Mouse (Mus musculus): ENCODE measurements around the gene Ulk3. TPM values are rescaled to one million over a fixed set of nuclear protein-coding genes. Genes with fewer than 3 reads are reported as not detected.

Ulk3 gene
- 17.4 and 19.2 TPM in 2 replicates for polyA plus RNA-seq (2015; fragmentation: Nextera tagmentation; extraction: Ambion mirVana)

DNA sequence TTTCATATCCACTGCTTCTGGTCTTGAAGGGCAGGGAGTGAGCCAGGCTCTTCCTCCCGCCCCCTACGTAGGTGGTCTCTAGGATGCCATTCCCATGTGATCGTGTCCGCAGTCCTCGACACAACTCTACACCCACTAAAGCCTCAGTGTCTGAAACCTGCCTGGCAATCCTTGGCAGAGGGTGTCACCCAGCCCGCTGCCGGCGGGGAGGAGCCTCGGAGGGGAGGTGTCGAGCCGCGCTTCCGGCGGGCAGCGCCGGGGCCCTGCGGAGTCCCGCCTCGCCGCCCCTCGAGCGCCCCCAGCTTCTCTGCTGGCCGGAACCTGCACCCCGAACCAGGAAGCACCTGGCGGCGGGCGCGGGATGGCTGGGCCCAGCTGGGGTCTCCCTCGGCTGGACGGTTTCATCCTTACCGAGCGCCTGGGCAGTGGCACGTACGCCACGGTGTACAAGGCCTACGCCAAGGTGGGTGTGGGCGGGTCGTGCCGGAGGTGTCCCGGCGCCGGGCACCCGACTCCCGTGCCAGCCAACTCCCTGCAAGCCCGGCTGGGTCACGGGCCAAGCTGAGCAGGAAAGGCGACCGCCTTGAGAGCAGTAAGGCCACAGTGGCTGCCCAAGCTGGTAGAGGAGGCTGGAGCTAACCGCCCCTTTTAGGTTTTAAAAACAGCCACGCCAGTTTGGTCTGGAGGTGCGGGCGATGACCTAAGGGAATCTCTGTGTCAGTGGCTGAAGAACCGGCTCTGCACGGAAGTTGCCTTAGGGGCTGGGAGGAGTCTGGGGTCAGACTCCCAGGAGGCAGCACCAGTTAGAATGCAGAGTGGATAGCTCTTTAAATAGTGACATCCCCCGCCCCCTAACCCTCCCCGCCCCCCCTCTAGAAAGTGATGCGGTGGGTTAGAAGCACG lies at the start of gene Ulk3:
TSS of gene Ulk3 (plus strand) at position 229 of the 903 bp plus-strand sequence.
- Histone ChIP-seq H3K36me3 (peaks cover 27% of the 10 kb centered on the region), H3K4me2 (peak within 1 kb of the TSS; percentile 81), H3K9me3 (no peaks in the 10 kb centered on the region), H3K27ac (peak within 1 kb of the TSS; percentile 85), H3K4me1 (peaks cover 5% of the 10 kb centered on the region; the same call in 1 of the 2 replicates), H3K27me3 (replicated peaks) (no peaks in the 10 kb centered on the region), H3K9ac (peak within 1 kb of the TSS; percentile 57), H3K4me3 (replicated peaks) (peak within 1 kb of the TSS; percentile 74)
- ATAC-seq (ENCODE audit: insufficient read depth, low FRiP score, low read depth): peak; percentile 83
- WGBS: 0% methylated on average over 58 of the region's 58 CpGs

DNA sequence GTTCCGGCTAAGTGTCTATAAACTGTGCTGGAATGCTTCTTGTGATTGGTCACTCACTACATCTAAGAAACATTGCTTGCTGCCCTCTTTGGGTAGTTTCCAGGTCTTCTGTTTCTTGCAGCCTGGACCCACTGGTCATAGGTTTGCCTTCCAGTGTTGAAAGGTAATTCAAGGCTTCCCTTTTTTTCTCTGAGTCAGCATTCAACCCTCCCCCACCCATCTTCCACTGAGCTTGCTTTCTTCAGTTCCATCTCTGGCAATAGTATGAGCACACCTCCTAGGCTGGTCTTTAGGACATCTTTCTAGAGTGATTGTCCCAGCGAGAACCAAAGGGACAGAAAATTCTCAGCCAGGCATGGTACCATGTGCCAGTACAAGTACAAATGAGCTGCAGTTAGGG lies 49.7 kb upstream of the Ulk3 start:
- no peaks in the 10 kb centered on the region for H3K9me3 ChIP-seq
- 85% methylated on average over 2 of the region's 2 CpGs for WGBS
- ATAC-seq (ENCODE audit: insufficient read depth, low FRiP score, low read depth): no peak
- no peaks in the 10 kb centered on the region for H3K27me3 ChIP-seq (replicated peaks)
- H3K9ac ChIP-seq: no peak overlapping the region
- no peak overlapping the region for H3K4me3 ChIP-seq (replicated peaks)
- H3K4me1 ChIP-seq: peaks cover 9% of the 10 kb centered on the region
- no peak overlapping the region for H3K27ac ChIP-seq
- H3K4me2 ChIP-seq: no peak overlapping the region
- peaks cover 33% of the 10 kb centered on the region for H3K36me3 ChIP-seq

DNA sequence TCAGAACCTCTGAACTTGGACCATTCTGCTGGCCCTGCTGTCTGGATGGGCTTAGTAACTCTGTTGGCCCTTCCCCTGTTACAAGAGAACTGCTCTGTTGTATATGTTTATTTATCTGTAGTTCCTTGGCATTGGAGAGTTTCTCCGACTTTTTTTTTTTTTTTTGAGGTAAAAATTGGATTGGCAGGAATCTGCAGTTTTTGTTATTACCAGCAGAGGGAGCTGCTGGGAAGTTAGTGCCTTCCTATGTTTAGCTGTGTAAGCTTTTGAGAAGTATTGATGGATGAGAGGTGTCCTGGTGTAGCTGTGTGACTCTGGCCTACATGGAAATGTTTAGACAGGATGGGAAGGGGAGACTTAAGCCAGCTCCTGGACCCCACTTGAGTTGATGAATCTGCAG lies 47.9 kb upstream of the Ulk3 start:
- Histone ChIP-seq H3K4me1 (peaks cover 9% of the 10 kb centered on the region), H3K9me3 (no peaks in the 10 kb centered on the region), H3K27me3 (replicated peaks) (no peaks in the 10 kb centered on the region), H3K4me3 (replicated peaks) (no peak overlapping the region), H3K27ac (no peak overlapping the region), H3K9ac (no peak overlapping the region), H3K36me3 (peaks cover 38% of the 10 kb centered on the region), H3K4me2 (no peak overlapping the region)
- no peak for ATAC-seq (ENCODE audit: insufficient read depth, low FRiP score, low read depth)
- WGBS: 6% methylated on average over 1 of the region's 1 CpGs

DNA sequence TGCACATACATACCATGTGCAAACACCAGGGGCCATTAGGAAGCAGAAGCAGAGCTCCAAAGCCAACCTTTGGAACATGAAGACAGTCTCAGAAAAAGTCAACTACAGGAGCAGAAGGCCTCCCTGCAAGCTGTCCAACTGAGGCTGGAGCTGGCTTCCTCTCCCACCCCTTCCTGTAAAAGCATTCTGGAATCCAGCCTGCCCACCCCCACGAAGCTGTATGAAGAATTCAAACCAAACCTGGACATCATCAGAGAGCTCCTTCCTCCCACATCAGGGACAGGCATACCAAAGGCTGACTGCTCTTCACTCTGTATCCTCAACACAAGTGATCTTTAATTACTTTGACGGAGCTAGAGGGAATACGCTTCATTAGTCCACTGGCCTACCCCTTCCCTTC lies 45.3 kb upstream of the Ulk3 start:
- Histone ChIP-seq H3K4me1 (0 out of 2 replicates have a peak, but pooled peaks cover 2% of the 10 kb centered on the region), H3K27ac (no peak overlapping the region), H3K9ac (no peak overlapping the region), H3K27me3 (replicated peaks) (no peaks in the 10 kb centered on the region), H3K36me3 (peaks cover 37% of the 10 kb centered on the region), H3K4me2 (no peak overlapping the region), H3K9me3 (no peaks in the 10 kb centered on the region), H3K4me3 (replicated peaks) (no peak overlapping the region)
- 85% methylated on average over 3 of the region's 3 CpGs for WGBS
- no peak for ATAC-seq (ENCODE audit: insufficient read depth, low FRiP score, low read depth)

DNA sequence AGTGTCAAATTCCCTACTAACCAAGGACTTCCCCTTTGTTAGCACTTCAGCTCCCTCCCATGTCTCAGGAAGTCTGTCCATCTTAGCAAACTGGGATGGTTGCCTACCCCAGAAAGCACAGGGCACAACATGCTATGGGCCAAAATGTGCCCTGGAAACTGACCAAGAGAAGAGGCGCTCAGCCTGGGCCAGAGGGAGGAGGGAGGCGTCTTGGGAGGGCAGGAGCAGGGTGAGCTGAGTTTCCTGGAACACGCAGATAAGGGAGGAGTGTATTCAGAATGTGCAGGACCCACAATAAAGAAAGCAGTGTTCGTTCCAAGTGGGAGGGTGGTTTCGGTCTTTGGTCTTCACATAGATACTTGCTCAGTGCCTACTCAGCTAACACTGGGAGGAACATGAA lies 42.0 kb upstream of the Ulk3 start:
- Histone ChIP-seq H3K9me3 (no peaks in the 10 kb centered on the region), H3K4me3 (replicated peaks) (no peak overlapping the region), H3K36me3 (peaks cover 28% of the 10 kb centered on the region), H3K4me2 (no peak overlapping the region), H3K4me1 (peaks cover 4% of the 10 kb centered on the region; the same call in 1 of the 2 replicates), H3K9ac (no peak overlapping the region), H3K27me3 (replicated peaks) (no peaks in the 10 kb centered on the region), H3K27ac (no peak overlapping the region; the same call in 1 of the 2 replicates)
- ATAC-seq (ENCODE audit: insufficient read depth, low FRiP score, low read depth): no peak
- 69% methylated on average over 5 of the region's 5 CpGs for WGBS

DNA sequence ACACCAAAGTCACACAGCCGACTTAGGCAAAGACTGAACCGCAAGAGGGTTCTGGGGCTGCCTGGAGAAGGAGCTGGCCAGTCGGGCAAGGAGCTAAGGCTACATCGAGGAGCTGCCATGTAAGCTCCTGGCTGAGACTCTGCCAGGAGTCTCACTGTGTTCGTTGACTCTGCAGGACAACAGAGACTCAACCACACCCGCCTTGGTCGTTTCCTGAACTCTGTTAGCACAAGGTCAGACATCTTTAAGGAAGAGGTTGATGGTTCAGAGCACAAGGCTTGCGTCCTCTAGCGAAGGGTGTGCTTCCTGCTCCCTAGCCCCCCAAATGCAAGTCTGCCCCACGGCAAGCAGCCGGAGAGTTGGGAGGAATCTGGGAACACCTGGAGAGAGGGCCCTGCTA lies 41.4 kb upstream of the Ulk3 start:
- H3K9me3 ChIP-seq: no peaks in the 10 kb centered on the region
- no peaks in the 10 kb centered on the region for H3K27me3 ChIP-seq (replicated peaks)
- peak overlapping the region; percentile 11; the same call in 1 of the 2 replicates for H3K27ac ChIP-seq
- peaks cover 4% of the 10 kb centered on the region; the same call in 1 of the 2 replicates for H3K4me1 ChIP-seq
- peaks cover 24% of the 10 kb centered on the region for H3K36me3 ChIP-seq
- ATAC-seq (ENCODE audit: insufficient read depth, low FRiP score, low read depth): no peak
- no peak overlapping the region for H3K4me3 ChIP-seq (replicated peaks)
- H3K9ac ChIP-seq: no peak overlapping the region
- WGBS: 86% methylated on average over 11 of the region's 11 CpGs
- no peak overlapping the region for H3K4me2 ChIP-seq

DNA sequence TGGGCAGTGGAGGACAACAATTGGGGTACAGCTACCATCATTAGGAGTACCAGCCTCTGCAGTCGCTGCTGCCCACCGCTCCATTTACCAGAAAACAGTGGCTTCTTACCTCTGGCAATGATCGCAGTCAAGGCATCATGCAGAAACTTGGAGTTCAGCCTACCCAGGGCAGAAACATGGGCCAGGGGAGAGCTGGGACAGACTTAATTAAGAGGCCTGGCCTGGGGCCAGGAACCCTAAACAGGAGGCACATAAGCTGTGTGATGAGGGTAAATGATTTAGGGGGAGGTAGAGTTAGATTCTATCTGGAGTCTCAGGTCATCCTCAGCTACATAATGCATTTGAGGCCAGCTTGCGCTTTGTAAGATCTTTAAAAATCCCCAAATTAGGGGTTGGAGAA lies 40.1 kb upstream of the Ulk3 start:
- no peak overlapping the region for H3K4me2 ChIP-seq
- H3K4me1 ChIP-seq: peaks cover 4% of the 10 kb centered on the region; the same call in 1 of the 2 replicates
- no peak overlapping the region for H3K9ac ChIP-seq
- H3K9me3 ChIP-seq: no peaks in the 10 kb centered on the region
- H3K4me3 ChIP-seq (replicated peaks): no peak overlapping the region
- no peaks in the 10 kb centered on the region for H3K27me3 ChIP-seq (replicated peaks)
- ATAC-seq (ENCODE audit: insufficient read depth, low FRiP score, low read depth): no peak
- H3K27ac ChIP-seq: no peak overlapping the region
- 95% methylated on average over 4 of the region's 4 CpGs for WGBS
- peaks cover 14% of the 10 kb centered on the region for H3K36me3 ChIP-seq

DNA sequence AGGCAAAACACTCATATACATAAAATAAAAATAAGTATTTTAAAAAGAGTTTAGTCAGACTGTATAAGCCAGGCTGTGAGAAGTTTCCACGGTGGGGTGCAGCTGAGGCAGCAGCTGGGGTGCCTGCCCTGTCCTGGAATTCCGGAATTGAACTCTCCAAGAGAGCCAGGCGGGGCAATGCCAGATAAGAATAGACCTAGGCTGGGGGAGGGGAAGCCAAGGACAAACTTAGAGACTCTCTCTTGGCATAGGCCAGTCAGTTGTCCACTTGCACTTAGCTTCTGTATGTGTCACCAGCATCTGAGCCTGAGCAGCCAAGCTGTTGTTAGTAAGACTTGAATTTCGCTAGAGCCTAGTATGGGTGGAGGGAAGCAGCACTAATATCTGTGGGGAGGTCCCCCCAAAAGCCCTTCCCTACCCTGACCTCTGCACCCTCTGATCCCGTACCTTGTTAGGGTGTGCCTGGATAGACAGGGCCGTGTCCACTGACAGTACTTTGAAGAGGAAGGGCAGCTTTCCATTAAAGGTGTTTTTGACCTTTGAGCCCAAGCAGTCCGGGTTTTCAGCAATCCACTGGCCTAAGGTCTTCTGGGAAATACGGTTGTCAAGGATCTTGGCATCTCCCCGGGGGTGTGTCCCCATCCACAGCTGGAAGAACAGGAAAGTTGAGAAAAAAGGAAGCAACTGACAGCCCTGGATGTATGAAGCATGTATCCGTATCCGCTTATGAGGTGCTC lies 39.0 kb upstream of the Ulk3 start:
- peak overlapping the region; percentile 23; the same call in 1 of the 2 replicates for H3K27ac ChIP-seq
- peaks cover 6% of the 10 kb centered on the region; the same call in 1 of the 2 replicates for H3K36me3 ChIP-seq
- no peaks in the 10 kb centered on the region for H3K9me3 ChIP-seq
- H3K4me1 ChIP-seq: peaks cover 4% of the 10 kb centered on the region; the same call in 1 of the 2 replicates
- ATAC-seq (ENCODE audit: insufficient read depth, low FRiP score, low read depth): peak; percentile 37; the same call in 1 of the 2 replicates
- 69% methylated on average over 11 of the region's 11 CpGs for WGBS
- no peaks in the 10 kb centered on the region for H3K27me3 ChIP-seq (replicated peaks)
- no peak overlapping the region for H3K4me3 ChIP-seq (replicated peaks)
- no peak overlapping the region for H3K9ac ChIP-seq
- no peak overlapping the region for H3K4me2 ChIP-seq

DNA sequence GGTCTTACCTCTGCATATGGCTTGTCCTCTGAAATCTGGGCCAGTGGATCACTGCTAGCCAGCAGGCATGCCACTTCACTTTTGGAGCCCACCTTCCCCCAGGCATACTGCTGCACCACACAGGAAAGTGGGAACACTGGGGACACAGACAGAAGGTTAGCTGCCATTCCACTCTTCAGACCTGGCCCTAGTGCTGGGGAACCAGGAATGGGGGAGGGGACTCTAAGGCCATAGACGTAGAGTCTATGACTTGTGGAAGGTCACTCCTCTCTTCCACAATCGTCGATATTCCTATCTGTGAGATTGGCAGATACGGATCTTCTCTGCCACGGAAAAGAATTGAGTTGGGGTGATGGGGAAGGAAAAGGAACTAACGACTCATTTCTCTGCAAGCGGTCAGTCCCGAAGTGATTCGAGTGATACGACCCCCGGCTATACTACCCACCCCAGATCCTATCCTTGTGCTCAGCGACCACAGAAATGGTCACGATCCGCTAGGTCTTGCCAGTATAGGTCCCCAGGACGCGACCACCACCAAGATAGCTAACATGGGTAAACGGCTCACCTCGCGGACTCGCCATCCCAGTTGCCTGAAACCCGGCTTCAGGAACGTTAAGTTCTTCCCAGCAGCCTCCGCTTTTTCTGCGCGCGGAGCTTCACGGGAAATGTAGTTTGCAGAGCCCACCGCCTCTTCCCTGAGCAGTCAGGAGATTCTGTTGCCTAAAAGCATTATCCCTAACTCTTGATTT lies 36.9 kb upstream of the Ulk3 start, which contains the start of gene Mpi:
TSS of gene Mpi (minus strand) at position 625 of the 749 bp plus-strand sequence.
- H3K27me3 ChIP-seq (replicated peaks): no peaks in the 10 kb centered on the region
- 0 out of 2 replicates have a peak, but pooled peaks have one; percentile 19 for ATAC-seq (ENCODE audit: insufficient read depth, low FRiP score, low read depth)
- peak within 1 kb of the TSS; percentile 27; the same call in 1 of the 2 replicates for H3K9ac ChIP-seq
- under 1% methylated on average over 28 of the region's 28 CpGs for WGBS
- H3K4me3 ChIP-seq (replicated peaks): peak within 1 kb of the TSS; percentile 55
- H3K9me3 ChIP-seq: no peaks in the 10 kb centered on the region
- peaks cover 4% of the 10 kb centered on the region; the same call in 1 of the 2 replicates for H3K4me1 ChIP-seq
- peak within 1 kb of the TSS; percentile 66 for H3K4me2 ChIP-seq
- peaks cover 6% of the 10 kb centered on the region; the same call in 1 of the 2 replicates for H3K36me3 ChIP-seq
- no peak within 1 kb of the TSS for H3K27ac ChIP-seq

DNA sequence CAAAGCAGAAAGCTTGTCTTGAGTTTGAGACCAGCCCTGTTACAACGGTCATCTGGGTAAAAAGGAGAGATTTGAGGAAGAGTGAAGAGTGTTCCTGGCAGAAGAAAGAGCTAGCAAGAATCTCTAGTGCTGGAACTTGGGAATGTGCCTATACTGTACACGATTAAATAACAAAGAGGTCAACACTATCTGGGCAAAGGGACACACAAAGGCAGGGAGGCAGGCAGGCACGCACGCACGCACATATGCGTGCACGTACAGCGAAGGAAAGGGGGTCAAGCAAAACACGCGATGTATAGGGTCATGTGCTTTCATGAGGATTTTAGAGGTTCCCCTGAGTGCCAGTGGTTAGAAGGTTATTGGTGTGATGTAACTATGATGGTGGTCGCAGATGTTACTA lies 36.1 kb upstream of the Ulk3 start:
- Histone ChIP-seq H3K36me3 (peaks cover 6% of the 10 kb centered on the region; the same call in 1 of the 2 replicates), H3K27ac (no peak overlapping the region), H3K4me2 (no peak overlapping the region), H3K4me1 (peaks cover 4% of the 10 kb centered on the region; the same call in 1 of the 2 replicates), H3K27me3 (replicated peaks) (no peaks in the 10 kb centered on the region), H3K4me3 (replicated peaks) (peak overlapping the region; percentile 55; the same call in 1 of the 2 replicates), H3K9me3 (no peaks in the 10 kb centered on the region), H3K9ac (no peak overlapping the region)
- WGBS: 74% methylated on average over 11 of the region's 11 CpGs
- no peak for ATAC-seq (ENCODE audit: insufficient read depth, low FRiP score, low read depth)

DNA sequence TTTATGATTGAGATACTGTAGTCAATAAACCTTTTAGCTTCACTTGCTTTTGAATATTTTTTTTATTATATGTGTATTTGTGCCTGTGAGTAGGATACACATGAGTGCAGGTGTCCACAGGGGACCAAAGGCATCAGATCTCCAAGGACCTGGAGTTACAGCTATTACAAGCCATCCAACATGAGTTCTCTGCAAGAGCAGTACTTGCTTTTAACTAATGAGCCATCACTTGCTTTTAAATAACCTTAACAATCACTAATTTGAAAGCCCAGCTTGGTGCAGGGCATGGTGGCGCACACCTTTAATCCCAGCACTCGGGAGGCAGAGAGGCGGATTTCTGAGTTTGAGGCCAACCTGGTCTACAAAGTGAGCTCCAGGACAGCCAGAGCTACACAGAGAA lies 34.5 kb upstream of the Ulk3 start:
- ATAC-seq (ENCODE audit: insufficient read depth, low FRiP score, low read depth): no peak
- Histone ChIP-seq H3K4me3 (replicated peaks) (no peak overlapping the region), H3K27ac (no peak overlapping the region), H3K27me3 (replicated peaks) (no peaks in the 10 kb centered on the region), H3K9me3 (no peaks in the 10 kb centered on the region), H3K36me3 (no peaks in the 10 kb centered on the region), H3K4me2 (no peak overlapping the region), H3K4me1 (peaks cover 4% of the 10 kb centered on the region; the same call in 1 of the 2 replicates), H3K9ac (no peak overlapping the region)
- WGBS: 59% methylated on average over 3 of the region's 3 CpGs
